Mouse (Mus musculus) neutrophil, adult 5-6 weeks (primary cell): Measurements from ENCODE around the gene Serpina3i. TPM values are rescaled to one million over a fixed set of nuclear protein-coding genes. Genes with fewer than 3 reads are reported as not detected.
"Not testable (repeated sequence)": the region's sequence is repeated elsewhere in the genome, so short reads cannot be mapped to it uniquely, and the experiment has no call there.

ENCODE experiments used
- ATAC-seq: fragments of 151-379, 151-347 bp; 2 replicates; pipeline ENCODE4 v1.8.0; 2017; ENCODE audit warnings: mild to moderate bottlenecking, moderate TSS enrichment; ENCODE audit not compliant: insufficient number of reproducible peaks, poor library complexity, low FRiP score, severe bottlenecking; ENCODE audit errors: extremely low read depth
- total RNA-seq: library from RNA; stranded (forward); fragments of 200-1000 nt; gene quantifications from 2 replicates; pipeline ENCODE4 v1.2.3, GENCODE M21; 2017

Serpina3i gene
- total RNA-seq = 0.70 TPM in 1 of 2 replicates, not detected in the other

- no peak for ATAC-seq
Measured at GRCm38 (mm10) chr12:104262863-104263262, at the start of gene Serpina3i. TSS of gene Serpina3i (plus strand) at chr12:104263122.

GRCm38 (mm10) chr12:104213689-104214444 lies 49.1 kb upstream of the Serpina3i start:
- 0 out of 2 replicates have a peak, but pooled peaks have one; percentile 13 for ATAC-seq

GRCm38 (mm10) chr12:104214445-104214753 lies 48.5 kb upstream of the Serpina3i start, which contains the start of gene Serpina3f:
TSS of gene Serpina3f (plus strand) at chr12:104214544.
- ATAC-seq = no peak

- ATAC-seq = no peak
Measured at GRCm38 (mm10) chr12:104215249-104215648, 47.7 kb upstream of the Serpina3i start.

- ATAC-seq = no peak
Measured at GRCm38 (mm10) chr12:104221616-104222015, 41.3 kb upstream of the Serpina3i start.

GRCm38 (mm10) chr12:104223690-104224089 lies 39.2 kb upstream of the Serpina3i start:
- no peak for ATAC-seq

GRCm38 (mm10) chr12:104224598-104225300 lies 38.2 kb upstream of the Serpina3i start:
- no peak for ATAC-seq

GRCm38 (mm10) chr12:104230762-104231161 lies 32.2 kb upstream of the Serpina3i start:
- ATAC-seq = no peak

GRCm38 (mm10) chr12:104235915-104236314 lies 27.0 kb upstream of the Serpina3i start, which contains the start of gene Serpina3g:
TSS of gene Serpina3g (plus strand) at chr12:104236245.
- peak; percentile 26; the same call in 1 of the 2 replicates for ATAC-seq

GRCm38 (mm10) chr12:104238048-104238447 lies 24.9 kb upstream of the Serpina3i start:
- ATAC-seq = not testable (repeated sequence)

- ATAC-seq = no peak
Measured at GRCm38 (mm10) chr12:104243307-104243706, 19.6 kb upstream of the Serpina3i start.

- no peak for ATAC-seq
Measured at GRCm38 (mm10) chr12:104245092-104245491, 17.8 kb upstream of the Serpina3i start.

- no peak for ATAC-seq
Measured at GRCm38 (mm10) chr12:104245595-104245994, 17.3 kb upstream of the Serpina3i start.

- ATAC-seq = no peak
Measured at GRCm38 (mm10) chr12:104247553-104248002, 15.3 kb upstream of the Serpina3i start.

GRCm38 (mm10) chr12:104248231-104248630 lies 14.7 kb upstream of the Serpina3i start:
- no peak for ATAC-seq

- no peak for ATAC-seq
Measured at GRCm38 (mm10) chr12:104261041-104261440, 1.9 kb upstream of the Serpina3i start.

- no peak for ATAC-seq
Measured at GRCm38 (mm10) chr12:104266374-104266773, 3.5 kb downstream of the Serpina3i start.

GRCm38 (mm10) chr12:104278216-104279055 lies 15.5 kb downstream of the Serpina3i start:
- ATAC-seq = no peak

GRCm38 (mm10) chr12:104279056-104279435 lies 16.1 kb downstream of the Serpina3i start:
- no peak for ATAC-seq
